Mouse (Mus musculus) heart, embryonic 11.5 days (tissue): ENCODE results near the gene Fxyd7. TPM values are rescaled to one million over a fixed set of nuclear protein-coding genes. Genes with fewer than 3 reads are reported as not detected.

Experiments
- ATAC-seq: fragments of 200-750 bp; cut with Nextera tagmentation; replicated peaks from 2 replicates; pipeline ENCODE4 v1.8.0; 2017; ENCODE audit warnings: moderate library complexity; ENCODE audit not compliant: insufficient number of reproducible peaks, low FRiP score, low TSS enrichment
- H3K27ac ChIP-seq: fragments of 300-500 bp; sonication (generic); 2 replicates; pipeline ENCODE4 v1.5.1; 2014; ENCODE audit warnings: mild to moderate bottlenecking, low read depth, low read length
- H3K27me3 ChIP-seq: fragments of 300-500 bp; sonication (generic); 2 replicates; pipeline ENCODE4 v1.6.1; 2014; ENCODE audit warnings: mild to moderate bottlenecking, low read length, mixed read lengths; ENCODE audit not compliant: control insufficient read depth, insufficient read depth
- H3K36me3 ChIP-seq: fragments of 300-500 bp; sonication (generic); 2 replicates; pipeline ENCODE4 v1.6.1; 2014; ENCODE audit warnings: mild to moderate bottlenecking, low read length, moderate library complexity, mixed read lengths; ENCODE audit not compliant: control insufficient read depth, insufficient read depth
- H3K4me1 ChIP-seq: fragments of 300-500 bp; sonication (generic); 2 replicates; pipeline ENCODE4 v1.6.1; 2014; ENCODE audit warnings: low read length; ENCODE audit not compliant: control insufficient read depth, insufficient read depth
- H3K4me2 ChIP-seq: fragments of 300-500 bp; sonication (generic); 2 replicates; pipeline ENCODE4 v1.6.1; 2014; ENCODE audit warnings: mild to moderate bottlenecking, moderate library complexity
- H3K4me3 ChIP-seq: fragments of 300-500 bp; sonication (generic); 2 replicates; pipeline ENCODE4 v1.5.1; 2014; ENCODE audit warnings: low read depth, low read length
- H3K9ac ChIP-seq: fragments of 300-500 bp; sonication (generic); 2 replicates; pipeline ENCODE4 v1.6.1; 2014; ENCODE audit warnings: mild to moderate bottlenecking, low read depth, low read length, moderate library complexity
- H3K9me3 ChIP-seq: fragments of 300-500 bp; sonication (generic); replicated peaks from 2 replicates; pipeline ENCODE4 v1.6.1; 2016; ENCODE audit warnings: low read length; ENCODE audit not compliant: control insufficient read depth
- WGBS: fragments of 180-500 bp; shearing (Covaris S2); extraction: QIAGEN DNeasy Blood & Tissue Kit; methylation state at CpG from one replicate; pipeline ENCODE4 v1.1.7; 2014; ENCODE audit not compliant: insufficient replicate concordance; 5-methylcytosine and 5-hydroxymethylcytosine counted together
- polyA plus RNA-seq: library from polyadenylated mRNA; unstranded; fragments of >200 nt; fragmentation: Nextera tagmentation; extraction: Ambion mirVana; gene quantifications from 2 replicates; pipeline ENCODE4 v1.2.1, GENCODE M21; 2014

Gene Fxyd7
- polyA plus RNA-seq, 1 experiment from 2014 or later = 4.9 TPM

DNA sequence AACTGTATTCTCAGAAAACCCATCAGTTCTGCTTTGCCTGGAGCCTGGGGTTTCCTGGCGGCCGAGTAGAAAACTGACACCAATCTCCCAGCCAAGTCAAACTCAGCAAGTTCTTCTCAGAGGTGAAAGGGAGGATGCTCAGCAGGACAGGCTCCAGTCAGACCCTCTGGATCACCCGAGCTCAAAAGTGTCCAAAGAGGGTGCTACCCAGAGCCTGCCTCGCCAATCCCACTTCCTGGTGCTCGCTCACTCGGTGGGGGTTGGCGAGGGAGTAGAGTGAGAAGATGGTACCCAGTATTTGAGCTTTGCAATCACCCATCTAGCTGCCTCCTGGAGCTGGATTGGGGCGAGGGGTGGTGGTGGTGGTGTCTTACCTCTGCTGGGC, 10.3 kb downstream of the Fxyd7 start:
- Histone ChIP-seq H3K9ac (no peak overlapping the region), H3K36me3 (no peaks in the 10 kb centered on the region), H3K27ac (no peak overlapping the region), H3K4me2 (peak overlapping the region; percentile 60), H3K4me3 (0 out of 2 replicates have a peak overlapping the region, but pooled peaks have one; percentile 34), H3K9me3 (no peaks in the 10 kb centered on the region), H3K4me1 (peaks cover 8% of the 10 kb centered on the region; the same call in 1 of the 2 replicates), H3K27me3 (peaks cover 52% of the 10 kb centered on the region)
- ATAC-seq = no peak
- WGBS = 32% methylated on average over 8 of the region's 8 CpGs

DNA sequence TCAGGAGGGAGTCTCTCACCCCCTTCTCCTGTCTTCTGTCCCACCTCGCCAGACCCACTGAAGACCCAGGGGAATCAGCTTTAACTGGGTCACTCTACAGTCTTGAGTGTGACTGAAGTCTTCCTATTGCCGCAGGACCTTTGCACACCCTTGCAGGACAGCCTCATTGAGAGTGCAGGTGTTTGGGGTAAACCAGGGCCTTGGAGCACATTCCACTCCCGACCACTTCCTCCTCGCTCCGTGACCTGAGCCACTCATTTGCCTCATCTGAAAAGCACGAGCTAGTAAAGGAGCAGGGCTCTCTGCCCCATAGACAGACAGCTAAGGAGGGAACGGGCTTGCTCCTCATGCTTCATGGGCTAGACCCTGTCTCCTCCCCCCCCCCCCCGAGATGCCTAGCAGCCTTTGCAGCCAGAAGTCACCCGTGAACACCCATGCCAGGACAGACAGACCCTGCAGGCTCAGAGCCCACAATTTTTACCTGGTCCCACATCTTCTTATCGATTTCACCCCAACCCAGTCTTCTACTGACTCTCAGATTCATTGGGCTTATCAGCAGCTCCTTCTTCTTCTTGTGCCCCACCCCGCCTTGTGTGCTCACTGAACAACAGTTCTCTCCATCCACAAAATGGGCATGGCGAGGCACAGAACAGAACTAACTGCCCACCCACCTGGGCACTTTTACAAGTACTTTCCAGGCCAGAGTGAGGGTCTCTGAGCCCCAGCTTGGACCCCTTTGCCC, 10.8 kb downstream of the Fxyd7 start:
- Histone ChIP-seq H3K4me3 (no peak overlapping the region), H3K4me2 (no peak overlapping the region), H3K27me3 (peaks cover 50% of the 10 kb centered on the region), H3K27ac (no peak overlapping the region), H3K36me3 (no peaks in the 10 kb centered on the region), H3K4me1 (peaks cover 8% of the 10 kb centered on the region; the same call in 1 of the 2 replicates), H3K9ac (no peak overlapping the region), H3K9me3 (no peaks in the 10 kb centered on the region)
- 72% methylated on average over 12 of the region's 12 CpGs for WGBS
- ATAC-seq = no peak

DNA sequence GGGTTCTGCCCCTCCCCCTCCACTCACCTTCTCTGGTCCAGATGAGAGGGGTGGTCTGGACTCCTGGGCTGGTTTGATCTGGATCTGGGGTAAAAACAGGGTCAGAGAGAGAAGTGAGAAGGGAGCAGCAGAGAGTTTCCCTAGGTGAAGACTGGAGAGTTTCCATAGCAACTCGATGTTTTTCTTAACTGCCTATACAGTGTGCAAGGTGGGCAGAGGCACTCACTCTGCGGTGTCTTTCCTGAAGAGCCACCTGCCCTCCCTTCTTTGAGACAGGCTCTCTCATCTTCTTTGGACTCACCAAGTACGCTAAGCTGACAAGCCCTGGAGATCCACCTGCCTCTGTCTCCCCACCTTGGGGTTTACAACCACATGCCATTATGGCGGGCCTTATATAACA, 12.3 kb downstream of the Fxyd7 start:
- no peak for ATAC-seq
- Histone ChIP-seq H3K27me3 (peaks cover 41% of the 10 kb centered on the region), H3K4me3 (no peak overlapping the region), H3K4me1 (peaks cover 8% of the 10 kb centered on the region; the same call in 1 of the 2 replicates), H3K4me2 (no peak overlapping the region), H3K27ac (no peak overlapping the region), H3K9me3 (no peaks in the 10 kb centered on the region), H3K9ac (no peak overlapping the region), H3K36me3 (no peaks in the 10 kb centered on the region)
- WGBS = 83% methylated on average over 4 of the region's 4 CpGs

DNA sequence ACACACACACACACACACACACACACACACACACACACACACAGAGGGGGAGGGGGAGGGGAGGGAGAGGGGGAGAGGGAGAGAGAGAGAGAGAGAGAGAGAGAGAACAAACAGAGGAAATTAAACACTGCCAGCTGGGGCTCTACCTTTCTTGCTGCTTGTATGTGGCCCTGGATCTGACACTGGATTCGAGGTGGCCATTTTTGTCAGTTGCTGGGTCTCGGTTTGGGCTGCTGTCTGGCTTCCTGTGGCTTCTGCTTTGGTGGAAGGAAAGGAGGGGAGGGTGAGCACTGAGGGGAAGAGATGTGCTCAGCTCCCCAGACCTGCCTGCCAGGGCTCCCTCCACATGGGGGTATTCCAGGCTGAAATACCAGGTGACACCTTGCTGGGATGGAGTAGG, 13.6 kb downstream of the Fxyd7 start:
- Histone ChIP-seq H3K4me2 (no peak overlapping the region), H3K9me3 (no peaks in the 10 kb centered on the region), H3K27ac (no peak overlapping the region), H3K9ac (no peak overlapping the region), H3K4me1 (peaks cover 8% of the 10 kb centered on the region; the same call in 1 of the 2 replicates), H3K36me3 (no peaks in the 10 kb centered on the region), H3K4me3 (no peak overlapping the region), H3K27me3 (peaks cover 29% of the 10 kb centered on the region)
- no peak for ATAC-seq
- 58% methylated on average over 2 of the region's 2 CpGs for WGBS

DNA sequence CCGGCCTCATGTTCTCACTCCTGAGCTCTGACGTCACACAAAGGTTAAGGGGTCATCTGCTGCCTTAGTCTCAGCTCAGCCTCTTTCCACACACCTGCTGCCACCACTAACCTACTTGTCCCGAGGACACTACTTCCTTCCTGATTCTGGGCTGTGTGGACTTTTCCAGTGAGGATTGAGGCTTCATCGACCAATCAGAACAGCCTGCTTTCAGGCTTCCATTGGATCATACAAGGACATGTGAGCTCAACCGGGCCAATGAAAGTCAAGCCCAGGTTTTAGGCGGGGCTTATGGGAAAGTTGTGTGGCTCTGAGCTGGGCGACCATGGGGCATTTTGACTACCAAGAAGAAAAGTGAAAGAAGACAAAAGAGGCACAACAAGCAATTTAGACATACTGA, 14.3 kb downstream of the Fxyd7 start:
- Histone ChIP-seq H3K4me3 (no peak overlapping the region), H3K27me3 (peaks cover 22% of the 10 kb centered on the region), H3K9ac (no peak overlapping the region), H3K36me3 (no peaks in the 10 kb centered on the region), H3K9me3 (no peaks in the 10 kb centered on the region), H3K4me2 (no peak overlapping the region), H3K4me1 (0 out of 2 replicates have a peak, but pooled peaks cover 3% of the 10 kb centered on the region), H3K27ac (no peak overlapping the region)
- ATAC-seq = no peak
- 76% methylated on average over 7 of the region's 7 CpGs for WGBS

DNA sequence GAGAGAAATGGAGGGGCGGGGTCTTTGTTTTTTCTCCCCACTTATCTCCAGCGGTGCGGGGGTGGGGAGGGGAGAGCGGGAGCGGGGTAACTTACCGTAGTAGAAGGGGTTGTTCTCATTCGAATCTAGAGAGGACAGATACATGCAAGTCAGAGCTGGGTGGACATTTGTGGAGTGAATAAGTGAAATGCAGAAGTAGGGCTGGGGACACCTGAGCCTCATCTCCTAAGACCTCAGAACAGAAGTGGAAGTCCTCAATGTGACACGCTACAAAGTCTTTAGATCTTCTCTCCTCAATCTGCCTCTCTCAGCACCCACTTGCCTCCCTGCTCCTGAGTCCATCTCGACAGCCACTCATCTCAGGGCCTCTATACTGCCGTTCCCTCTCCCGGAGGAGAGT, 16.0 kb downstream of the Fxyd7 start:
- 63% methylated on average over 11 of the region's 11 CpGs for WGBS
- H3K4me3 ChIP-seq = no peak overlapping the region
- H3K9ac ChIP-seq = no peak overlapping the region
- no peak for ATAC-seq
- no peaks in the 10 kb centered on the region for H3K4me1 ChIP-seq
- no peak overlapping the region for H3K4me2 ChIP-seq
- H3K27ac ChIP-seq = no peak overlapping the region
- peaks cover 6% of the 10 kb centered on the region for H3K27me3 ChIP-seq
- no peaks in the 10 kb centered on the region for H3K36me3 ChIP-seq
- no peaks in the 10 kb centered on the region for H3K9me3 ChIP-seq

DNA sequence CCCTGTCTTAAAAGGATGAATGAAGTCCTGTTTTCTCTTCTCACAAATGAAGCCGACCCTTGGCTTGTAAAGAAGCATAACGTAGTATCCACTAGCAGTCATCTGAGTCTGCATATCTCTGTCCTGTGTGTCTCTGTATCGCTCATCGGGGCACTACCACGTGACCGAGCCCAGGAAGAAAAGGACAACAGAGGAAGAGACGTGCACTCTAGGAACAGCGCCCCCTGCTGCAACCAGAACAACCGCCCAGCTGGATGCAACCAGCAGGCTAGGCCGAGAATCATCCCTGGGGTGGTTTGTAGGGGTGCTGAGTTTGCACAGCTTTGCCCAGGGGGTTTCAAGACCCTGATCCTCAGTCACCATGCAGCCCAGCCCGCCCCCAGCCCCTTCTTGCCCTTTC, 16.5 kb downstream of the Fxyd7 start:
- Histone ChIP-seq H3K27ac (no peak overlapping the region), H3K9me3 (no peaks in the 10 kb centered on the region), H3K9ac (no peak overlapping the region), H3K36me3 (no peaks in the 10 kb centered on the region), H3K4me1 (no peaks in the 10 kb centered on the region), H3K27me3 (peaks cover 3% of the 10 kb centered on the region; the same call in 1 of the 2 replicates), H3K4me2 (no peak overlapping the region), H3K4me3 (no peak overlapping the region)
- ATAC-seq = no peak
- 51% methylated on average over 11 of the region's 11 CpGs for WGBS

DNA sequence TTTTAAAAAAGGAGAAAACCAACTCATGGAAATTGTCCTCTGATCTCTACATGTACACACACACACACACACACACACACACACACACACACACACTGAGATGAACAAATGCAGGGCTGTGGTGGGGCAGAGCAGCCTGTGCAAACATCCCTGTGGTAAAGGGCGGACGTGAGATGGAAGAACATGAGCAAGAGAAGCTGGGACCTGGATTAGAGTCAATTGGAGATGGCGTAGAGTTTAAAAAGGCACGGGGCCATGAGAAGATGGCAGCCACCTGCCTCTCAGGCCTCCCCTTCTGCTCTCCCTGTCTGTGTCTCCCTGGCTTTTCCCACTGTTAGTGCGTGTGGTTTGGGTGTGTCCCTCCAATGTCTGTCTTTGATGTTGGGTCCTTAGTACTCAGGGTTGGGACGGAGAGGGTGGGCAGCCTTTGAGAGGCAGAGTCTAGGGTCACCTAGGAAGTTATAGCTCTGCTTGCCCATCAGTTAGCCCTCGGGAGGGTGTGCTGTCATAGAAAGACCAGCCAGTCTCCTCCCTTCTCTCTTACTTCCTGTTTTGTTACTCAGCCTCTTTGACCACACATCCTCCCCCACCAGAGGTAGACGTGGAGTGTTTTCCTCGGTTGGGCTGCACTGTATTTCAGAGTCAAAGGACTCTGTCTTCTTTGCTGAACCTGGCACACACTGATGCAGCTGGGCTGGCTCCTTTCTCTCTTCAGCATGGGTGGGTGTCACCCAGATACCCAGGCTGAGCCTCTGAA, 17.7 kb downstream of the Fxyd7 start:
- H3K36me3 ChIP-seq = no peaks in the 10 kb centered on the region
- no peaks in the 10 kb centered on the region for H3K27me3 ChIP-seq
- H3K27ac ChIP-seq = no peak overlapping the region
- no peaks in the 10 kb centered on the region for H3K4me1 ChIP-seq
- no peak overlapping the region for H3K4me2 ChIP-seq
- H3K4me3 ChIP-seq = no peak overlapping the region
- 55% methylated on average over 9 of the region's 9 CpGs for WGBS
- no peak for ATAC-seq
- H3K9ac ChIP-seq = no peak overlapping the region
- H3K9me3 ChIP-seq = no peaks in the 10 kb centered on the region
